Mouse (Mus musculus): ENCODE measurements around the gene Rap1gap2.

Rap1gap2 gene

DNA sequence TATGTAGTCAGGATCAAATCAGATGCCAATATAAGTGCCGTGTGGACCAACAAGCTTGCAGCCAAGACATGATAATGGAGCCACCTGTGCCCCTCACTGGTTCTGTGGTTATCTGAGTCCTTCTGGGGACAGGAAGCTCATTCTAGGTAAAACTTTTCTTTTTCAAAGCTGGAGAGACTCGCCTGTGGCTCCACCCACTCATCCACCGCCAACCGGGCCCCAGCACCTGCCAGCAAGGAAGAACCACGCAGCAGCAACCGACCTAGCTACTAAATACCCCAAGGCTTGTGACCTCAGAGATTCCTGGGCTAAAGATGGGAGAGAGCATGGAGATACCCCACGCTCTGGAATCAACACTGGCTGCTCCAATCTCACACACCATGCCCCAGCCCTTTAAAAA lies 205.5 kb downstream of the Rap1gap2 start:
- peak; percentile 51 to 68 for DNase-seq

GRCm38 (mm10) chr11:74404216-74404615 lies 206.5 kb downstream of the Rap1gap2 start:
- DNase-seq, result no peak

GRCm38 (mm10) chr11:74402126-74402525 lies 208.6 kb downstream of the Rap1gap2 start:
- peak; percentile 16 to 32 for DNase-seq

- DNase-seq, result no peak
Observed at GRCm38 (mm10) chr11:74395583-74395982, 215.1 kb downstream of the Rap1gap2 start.

DNA sequence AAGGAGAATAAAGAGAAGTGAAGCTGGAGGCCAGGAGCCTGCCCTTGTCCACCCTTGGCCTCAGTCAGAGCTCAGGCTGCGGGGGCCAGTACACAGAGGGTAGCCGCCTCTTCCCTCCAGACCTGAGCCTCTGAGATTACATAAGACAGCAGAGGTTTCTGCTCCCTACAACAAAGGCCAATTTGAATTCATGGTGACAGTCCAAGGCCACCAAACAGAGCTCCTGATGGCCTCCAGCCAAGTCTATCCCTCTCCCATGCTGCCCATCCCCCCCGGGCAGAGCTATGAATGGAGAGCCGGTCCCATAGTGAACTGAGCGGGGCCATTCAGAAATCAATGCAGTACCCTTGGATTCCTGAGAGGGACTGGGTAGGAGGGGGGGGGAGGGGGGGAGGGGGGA lies 217.2 kb downstream of the Rap1gap2 start:
- no peak for DNase-seq

DNA sequence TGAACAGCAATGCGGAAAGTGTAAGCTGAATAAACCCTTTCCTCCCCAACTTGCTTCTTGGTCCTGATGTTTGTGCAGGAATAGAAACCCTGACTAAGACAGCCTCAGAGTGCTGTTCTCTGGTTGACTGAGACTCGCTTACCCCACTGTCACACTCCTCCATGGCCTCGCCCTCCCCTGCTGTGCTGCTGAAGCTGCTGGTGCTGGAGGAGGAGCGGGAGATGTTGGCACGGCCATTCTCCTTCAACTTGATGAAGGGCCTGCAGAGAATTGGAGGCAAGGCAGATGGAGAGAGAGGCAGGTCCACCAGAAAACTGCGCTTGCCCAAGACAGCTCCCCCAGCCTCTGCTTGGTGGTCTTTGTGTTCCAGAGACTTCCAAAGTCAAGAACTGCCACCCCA lies 217.8 kb downstream of the Rap1gap2 start:
- no peak for DNase-seq

DNA sequence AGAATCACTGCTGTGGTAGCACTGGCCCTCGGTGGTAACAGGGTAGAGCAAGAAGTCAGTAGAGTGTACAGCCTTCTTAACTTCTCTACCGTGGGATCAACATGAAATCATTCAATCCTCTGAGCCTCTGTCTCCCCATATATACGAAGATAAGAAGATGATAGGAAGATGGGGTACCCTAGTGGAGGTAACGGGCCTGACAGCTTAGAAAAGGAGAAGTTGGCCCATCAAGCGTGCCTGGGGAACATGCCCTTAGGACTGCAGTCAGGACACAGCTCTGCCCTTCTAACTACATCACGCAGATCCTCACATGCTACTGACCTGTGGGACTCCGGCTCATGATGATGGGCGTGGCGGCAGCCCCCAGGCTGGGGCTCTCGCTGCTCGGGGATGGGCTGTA lies 218.8 kb downstream of the Rap1gap2 start:
- no peak for DNase-seq

DNA sequence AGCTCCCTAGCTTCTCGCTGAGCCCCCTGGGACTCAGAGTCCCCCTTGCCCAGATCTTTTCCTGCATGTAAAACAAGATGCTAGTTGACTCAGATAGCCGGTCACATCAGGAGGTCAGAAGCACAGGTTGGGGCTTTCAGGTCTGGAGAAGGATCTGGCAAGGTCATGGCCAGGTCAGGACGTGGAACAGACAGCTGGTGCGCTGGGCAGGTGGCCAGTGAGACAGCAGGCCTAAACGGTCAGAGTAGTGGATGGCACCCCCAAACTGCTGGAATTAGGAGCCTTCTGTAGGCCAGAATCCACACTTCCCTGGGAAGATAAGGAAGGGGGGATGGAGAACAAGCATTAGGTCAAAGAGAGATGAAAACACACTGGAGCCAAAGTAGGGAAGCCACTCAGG lies 223.5 kb downstream of the Rap1gap2 start:
- DNase-seq, result no peak

- DNase-seq, result no peak
Observed at GRCm38 (mm10) chr11:74385674-74386073, 225.0 kb downstream of the Rap1gap2 start.

DNA sequence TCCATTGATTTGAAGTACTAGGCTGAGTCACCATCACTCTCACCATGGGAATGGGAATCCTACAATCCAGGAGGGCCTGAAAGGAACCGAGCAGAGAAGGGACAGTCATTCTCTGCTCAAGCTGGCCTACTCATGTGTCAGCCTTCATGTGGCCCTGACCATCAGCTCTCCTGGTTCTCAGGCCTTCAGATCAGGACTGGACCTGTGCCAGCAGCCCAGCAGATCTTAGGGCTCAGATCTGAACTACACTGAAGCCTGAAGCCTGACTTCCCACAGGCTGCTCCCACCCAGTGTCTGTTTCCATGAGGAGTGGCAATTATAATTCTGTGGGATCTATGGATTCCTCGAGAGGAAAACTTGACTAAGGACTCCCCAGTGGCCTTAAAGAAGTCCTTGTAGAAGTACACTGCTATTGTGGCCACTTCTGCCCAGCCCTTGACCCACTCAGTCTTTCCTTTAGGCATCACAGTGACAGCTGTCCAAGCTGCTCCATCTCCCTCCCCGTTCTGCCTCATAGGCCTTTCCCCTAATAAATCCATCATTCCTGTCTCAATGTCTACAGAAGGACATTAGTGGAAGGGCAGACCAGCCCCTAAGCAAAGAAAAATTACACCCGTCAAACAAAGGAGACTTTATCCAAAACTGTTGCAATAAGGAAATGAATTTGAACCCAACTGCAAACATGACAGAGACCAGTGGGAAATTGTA lies 231.4 kb downstream of the Rap1gap2 start:
- no peak for DNase-seq

GRCm38 (mm10) chr11:74376847-74377246 lies 233.9 kb downstream of the Rap1gap2 start:
- peak in 1 of 2 experiments; percentile 14 for DNase-seq

DNA sequence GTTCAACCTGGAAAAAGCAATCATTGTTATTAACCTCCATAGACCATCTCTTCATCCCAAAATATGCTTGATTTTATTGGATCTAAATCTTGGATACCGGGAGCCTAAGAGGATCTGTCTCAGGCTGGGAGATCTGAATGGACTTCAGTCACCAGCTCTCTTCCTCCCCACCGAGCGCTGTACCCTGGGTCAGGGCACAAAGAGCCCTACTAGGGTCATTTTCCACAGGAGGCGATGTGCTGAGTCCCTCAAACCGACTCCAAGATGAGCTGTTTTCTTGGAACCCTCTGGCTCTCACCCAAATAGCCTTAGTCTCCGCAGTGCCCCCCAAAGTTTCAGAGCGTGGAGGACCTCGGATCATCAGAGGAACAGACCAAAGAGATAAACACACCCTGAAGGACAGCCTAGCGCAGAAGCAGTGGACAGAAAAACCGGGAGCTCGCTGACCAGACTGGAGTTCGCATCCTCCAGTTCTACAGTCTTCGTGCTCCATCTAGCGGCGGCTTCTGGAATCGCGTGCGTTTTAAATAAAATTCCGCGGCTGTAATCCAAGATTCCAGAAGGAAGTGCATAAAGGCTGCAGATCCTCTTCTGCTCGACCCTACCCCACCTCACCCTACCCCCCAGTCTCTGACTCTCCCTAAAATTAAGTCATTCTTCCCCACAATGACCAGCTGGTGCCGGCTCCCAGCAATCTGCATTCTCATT lies 239.2 kb downstream of the Rap1gap2 start:
- peak; percentile 23 to 54 for DNase-seq

DNA sequence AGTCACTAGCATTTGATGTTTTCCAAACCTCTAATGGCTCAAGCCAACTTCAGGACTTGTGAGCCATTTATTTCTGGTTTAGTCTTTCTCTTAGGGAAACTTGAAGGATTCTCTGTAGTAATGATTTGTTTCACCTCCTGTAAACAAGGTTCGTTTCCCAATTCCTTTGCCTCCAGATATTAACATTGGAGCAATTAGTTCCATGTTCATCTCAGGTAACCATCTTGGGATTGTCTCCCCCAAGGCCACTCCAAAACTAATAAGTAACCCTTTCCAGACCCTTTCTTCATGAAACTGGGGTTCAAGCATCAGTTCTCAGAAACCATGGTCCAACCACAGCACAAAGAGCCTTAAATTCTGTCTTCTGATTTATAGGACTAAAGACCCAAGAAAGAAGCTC lies 248.9 kb downstream of the Rap1gap2 start, which contains the start of gene Olfr412:
Gene Olfr412 (plus strand): TSS at position 301 of the 400 bp plus-strand sequence.
- no peak for DNase-seq

DNA sequence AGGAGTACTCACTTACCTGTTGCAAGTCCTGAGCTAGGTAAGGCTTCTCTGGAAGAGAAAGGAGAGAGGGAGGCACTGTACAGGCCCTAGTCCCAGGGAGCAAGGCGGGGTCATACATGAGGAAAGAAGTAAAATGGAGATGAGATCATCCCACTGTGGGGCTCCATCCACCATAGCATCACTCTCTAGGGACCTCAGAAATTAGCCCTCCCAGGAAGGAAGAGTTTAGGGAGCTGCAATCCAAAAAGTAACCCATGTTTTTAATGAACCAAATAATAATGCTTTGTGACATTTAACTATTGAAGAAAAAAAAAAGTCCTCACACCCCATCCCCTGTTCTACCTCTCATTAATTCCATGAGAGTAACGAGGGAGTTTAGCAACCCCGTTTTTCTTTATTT lies 258.2 kb downstream of the Rap1gap2 start, which contains the start of gene Olfr411:
Gene Olfr411 (minus strand): TSS at position 101 of the 400 bp plus-strand sequence.
- no peak for DNase-seq

- no peak for DNase-seq
Observed at GRCm38 (mm10) chr11:74337931-74338330, 272.8 kb downstream of the Rap1gap2 start, which contains the start of gene Olfr410. TSS of gene Olfr410 (minus strand) at chr11:74338031.

All from thymus, postnatal 36 days (tissue).